Mouse (Mus musculus): ENCODE data around the gene Gm8439. TPM values are rescaled to one million over a fixed set of nuclear protein-coding genes. Genes with fewer than 3 reads are reported as not detected.
"Not testable (repeated sequence)": the region's sequence is repeated elsewhere in the genome, so short reads cannot be mapped to it uniquely, and the experiment has no call there.

Gene Gm8439
- not detected for total RNA-seq (2021)
- long read RNA-seq, experiment 1 = 0 reads
- long read RNA-seq, experiment 2 = 0 reads

DNA sequence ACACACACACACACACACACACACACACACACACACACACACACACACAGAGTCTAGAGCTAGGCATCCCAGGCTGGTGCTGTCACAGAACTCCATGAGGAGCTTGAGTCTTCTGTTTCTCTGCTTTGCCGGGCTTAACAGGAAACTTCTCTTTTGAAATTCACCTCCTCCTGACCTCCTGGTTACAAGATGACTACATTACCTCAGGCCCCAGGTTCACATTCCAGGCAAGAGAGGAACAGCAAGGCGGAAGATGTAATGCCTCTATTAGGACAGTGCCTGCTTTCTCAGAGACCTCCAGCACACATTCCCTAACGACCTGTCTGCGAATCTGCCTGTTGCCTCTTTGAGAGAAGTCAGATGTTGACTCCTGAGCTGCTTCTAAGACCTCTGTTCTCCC, at the start of gene Gm8439:
Gene Gm8439, plus strand, starts transcription at position 301 of the 400 bp plus-strand sequence.
- DNase-seq (ENCODE audit: low spot score in 2 of 2) = no peak

DNA sequence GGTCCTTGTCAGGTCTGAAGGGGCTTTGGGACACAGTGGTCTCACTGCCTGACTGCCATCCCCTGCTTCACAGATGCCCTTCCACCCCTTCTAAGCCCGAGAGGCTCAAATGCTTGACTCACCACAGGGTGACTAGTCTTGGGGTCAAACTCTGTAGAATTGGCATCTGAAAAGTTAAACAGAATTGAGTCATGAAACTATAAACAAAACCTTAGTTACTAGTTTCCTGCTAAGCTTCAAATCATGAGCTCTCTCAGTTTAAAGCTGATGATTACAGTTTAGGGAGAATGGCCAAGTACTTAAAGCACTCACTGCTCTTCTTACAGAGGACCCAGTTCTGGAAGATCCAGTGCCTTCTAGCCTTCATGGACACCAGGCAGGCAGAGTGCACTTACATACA, 43.6 kb upstream of the Gm8439 start:
- no peak for DNase-seq (ENCODE audit: low spot score in 2 of 2)

DNA sequence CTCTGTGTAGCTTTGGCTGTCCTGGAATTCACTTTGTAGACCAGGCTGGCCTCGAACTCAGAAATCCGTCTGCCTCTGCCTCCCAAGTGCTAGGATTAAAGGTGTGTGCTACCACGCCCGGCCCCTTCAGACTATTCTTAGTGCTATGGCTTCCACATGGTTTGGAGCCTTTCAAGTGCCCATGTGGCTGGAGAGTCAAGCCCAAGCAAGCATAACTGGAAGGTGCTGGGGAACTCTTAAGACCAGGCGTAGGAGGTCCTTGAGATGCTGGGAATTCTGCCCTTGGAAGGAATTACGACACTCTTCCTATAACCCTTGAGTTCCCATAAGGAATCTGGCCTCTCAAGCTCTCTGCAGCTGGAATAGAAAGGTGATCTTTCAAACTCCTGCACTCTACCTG, 32.0 kb upstream of the Gm8439 start:
- DNase-seq (ENCODE audit: low spot score in 2 of 2) = no peak

DNA sequence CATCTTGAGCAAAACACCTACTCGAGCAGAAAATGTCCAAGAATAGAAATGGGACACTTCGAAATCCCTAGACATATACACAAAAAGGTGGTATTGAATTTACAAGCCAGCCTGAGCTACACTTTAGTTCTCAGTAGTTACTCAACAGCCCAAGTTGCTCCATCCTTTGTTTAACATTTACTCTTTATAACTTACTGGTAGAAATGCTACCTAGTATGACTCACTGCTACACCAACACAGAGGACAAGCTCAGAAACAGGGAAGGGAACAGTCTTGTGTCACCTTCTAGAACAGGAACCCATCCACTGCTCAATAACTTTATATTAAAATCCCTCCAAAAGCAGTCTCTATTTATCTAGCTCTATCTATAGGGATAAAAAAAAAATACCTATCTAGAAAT, 22.8 kb upstream of the Gm8439 start:
- DNase-seq (ENCODE audit: low spot score in 2 of 2) = no peak

DNA sequence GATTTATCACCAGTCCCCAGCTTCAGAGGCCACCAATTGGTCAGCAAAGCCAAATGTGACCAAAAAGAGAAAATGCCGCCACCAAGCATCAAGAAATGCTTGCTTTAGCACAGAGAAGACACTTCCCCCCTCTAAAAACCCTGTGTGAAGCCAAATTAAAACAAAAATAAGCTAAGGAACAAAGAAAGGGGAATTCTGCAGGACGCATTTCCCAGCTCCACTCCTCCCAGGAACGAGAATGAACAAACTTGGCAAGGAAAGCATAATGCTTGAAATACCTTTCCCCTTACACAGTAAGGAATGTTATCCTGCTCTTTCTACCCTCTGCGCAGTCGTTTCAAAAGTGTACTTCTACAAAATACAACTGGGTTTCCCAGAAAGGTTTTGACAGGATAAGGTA, 20.5 kb upstream of the Gm8439 start:
- DNase-seq (ENCODE audit: low spot score in 2 of 2) = no peak

DNA sequence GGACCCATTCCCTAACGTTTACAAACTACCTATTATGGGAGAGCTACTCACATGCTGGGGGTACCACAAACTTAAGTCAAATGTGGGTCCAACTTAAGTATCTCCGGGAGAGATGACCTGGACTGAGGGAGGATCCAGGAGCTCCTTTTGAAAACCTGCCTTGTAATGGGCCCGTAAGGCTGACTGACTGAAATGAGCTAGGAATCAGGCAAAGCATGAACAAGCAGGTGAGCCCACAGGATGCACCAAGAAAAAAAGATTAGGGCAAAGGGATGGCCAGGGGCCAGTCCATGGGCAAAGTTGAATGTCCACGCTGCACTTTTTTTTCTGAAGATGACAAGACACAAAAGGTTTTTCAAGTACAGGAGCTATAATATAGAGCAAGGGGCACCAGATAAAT, 19.5 kb upstream of the Gm8439 start:
- no peak for DNase-seq (ENCODE audit: low spot score in 2 of 2)

DNA sequence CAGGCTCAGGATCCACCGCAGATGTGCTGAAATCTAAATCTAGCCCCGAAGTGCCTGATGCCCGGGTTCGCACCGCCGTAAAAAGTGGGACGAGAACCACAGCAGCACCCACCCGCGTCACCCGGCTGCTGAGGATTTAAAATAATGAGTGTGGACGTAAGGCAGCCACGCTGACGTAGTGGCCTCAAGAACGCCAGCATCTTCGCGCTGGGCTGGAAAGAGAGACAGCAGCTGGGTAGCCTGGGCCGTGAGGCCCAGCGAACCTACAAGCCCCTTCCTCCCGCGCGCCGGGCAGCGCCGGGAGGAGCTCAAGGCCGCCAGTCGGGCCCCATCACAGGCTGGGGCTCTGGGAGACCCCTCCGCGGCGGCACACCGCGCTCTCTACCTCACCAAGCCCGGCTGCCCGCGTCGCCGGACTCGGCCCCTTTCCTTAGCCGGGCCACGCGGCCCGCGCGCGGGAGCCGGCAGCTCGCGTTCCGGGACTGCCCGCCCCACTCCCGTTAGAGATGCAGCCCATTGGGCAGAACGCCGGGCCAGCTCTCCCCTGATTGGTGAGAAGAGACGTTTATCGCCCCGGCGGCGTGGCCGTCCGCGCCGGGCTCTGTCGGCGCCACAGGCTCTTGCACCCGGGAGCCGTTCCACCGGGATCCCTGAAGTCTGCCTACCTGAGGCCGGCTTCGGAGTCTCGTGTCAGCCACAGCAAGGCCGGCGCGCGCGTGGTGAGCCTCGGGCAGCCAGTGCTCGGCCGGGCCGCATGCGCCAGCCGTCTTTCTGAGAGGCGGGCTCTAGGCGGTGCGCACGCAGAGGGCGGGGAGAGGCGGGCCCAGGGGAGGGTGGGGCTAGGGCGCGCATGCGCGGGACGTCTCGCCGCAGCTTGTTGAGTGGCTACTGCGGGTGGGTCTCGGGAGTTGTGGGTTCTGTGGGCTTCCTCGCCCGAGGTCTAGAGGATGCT, 18.8 kb upstream of the Gm8439 start, which contains the start of gene Ctps:
Gene Ctps, minus strand, starts transcription at position 791 of the 952 bp plus-strand sequence.
- peak; percentile 89 to 94 for DNase-seq (ENCODE audit: low spot score in 2 of 2)

DNA sequence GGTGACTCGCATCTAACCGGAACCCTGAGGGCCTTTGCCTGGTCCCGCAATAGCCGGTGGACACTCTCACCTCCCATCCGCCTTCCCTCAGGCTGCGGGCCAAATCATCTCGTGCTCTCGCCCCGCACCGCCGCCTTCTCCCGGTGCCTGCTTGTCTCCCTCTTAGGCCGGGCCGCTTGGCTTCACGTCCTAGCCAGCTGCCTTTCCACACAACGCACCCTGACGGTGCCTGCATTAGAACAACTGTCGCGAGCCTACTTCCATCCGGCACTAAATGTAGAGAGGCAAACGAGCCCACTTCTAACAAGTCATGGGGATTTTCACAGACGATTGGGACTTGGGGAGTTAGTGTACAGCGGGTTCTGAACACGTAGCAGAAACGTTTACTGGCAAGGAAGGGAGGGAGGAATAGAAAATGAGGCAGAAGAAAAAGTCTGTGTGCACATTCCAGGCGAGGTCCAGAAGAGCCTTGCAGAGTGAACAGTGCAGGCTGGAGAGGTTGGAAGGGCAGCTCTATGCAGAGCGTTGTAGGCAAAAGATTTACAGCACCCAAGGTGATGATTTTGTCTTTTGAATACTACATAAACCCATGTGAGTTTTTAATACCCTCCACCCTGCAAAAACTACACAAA, 18.0 kb upstream of the Gm8439 start:
- DNase-seq (ENCODE audit: low spot score in 2 of 2) = no peak

DNA sequence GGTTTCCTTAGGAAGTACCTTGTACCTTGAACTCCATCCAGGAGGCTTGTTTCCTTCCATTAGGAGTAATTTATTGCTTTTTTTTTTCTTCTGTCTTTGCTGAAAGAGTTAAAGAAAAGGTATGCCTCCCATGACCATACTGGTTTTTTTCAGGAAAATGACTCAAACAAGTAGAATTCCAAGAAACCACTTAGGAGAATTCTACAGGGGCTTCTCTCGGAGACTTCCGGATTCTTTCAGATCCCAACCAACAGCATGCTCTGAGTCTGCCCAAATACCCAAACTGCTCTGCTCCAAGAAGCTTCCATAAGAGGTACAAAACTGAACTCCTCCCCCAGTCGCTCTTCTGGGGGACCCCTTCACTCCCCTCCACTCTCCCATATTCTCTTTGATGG, 17.5 kb upstream of the Gm8439 start:
- no peak for DNase-seq (ENCODE audit: low spot score in 2 of 2)

DNA sequence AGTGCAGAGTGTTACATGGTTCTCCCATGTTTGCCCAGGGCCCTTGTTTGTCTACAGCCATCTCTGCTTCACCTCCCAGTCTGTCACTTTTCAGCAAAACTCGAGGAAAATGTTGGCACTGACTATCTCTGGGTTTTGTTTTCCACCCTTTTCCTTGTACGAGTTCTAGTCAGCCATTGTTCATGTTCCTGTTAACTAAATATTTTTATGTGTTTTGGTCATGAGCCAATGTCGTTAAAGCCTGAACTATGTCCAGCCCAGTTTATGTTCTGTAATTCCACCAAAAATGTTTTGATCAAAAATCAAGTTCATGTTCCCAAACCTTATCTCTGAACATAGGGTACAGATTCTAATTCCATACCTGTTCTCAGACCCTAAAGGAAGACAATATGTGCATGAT, 16.9 kb upstream of the Gm8439 start:
- no peak for DNase-seq (ENCODE audit: low spot score in 2 of 2)

DNA sequence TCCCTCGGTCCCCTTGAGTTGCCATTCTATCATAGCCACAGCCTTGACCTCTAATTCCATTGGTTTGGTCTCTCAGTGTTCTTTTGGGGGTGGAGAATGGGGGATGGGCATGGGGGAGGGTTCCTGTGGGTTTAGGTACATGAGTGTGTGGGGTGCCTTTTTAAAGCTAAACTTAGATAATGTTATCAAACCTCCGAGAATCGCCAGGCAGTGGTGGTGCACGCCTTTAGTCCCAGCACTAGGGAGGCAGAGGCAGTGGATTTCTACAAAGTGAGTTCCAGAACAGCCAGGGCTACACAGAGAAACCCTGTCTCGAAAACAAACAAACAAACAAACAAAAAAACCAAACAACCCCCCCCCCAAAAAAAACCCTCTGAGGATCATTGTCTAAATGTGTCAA, 7.7 kb upstream of the Gm8439 start:
- no peak for DNase-seq (ENCODE audit: low spot score in 2 of 2)

DNA sequence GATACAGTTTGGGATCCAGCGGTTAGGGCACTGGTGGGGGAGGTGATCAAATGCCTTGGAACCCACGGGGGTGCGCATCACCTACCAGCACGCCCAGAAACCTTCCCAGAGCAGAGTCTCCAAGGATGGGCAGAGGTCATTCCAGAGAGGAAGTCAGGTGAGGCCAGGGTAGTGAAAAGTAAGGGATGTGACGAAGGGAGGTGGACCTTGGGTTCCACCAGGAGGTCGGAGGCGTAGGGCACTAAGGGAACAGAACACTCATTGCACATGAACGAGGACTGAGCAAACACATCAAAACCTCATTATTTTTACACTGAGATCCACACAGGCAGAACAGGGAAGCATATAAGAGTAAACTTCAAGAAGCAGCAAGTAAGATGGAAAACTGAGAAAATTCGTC, 6.8 kb upstream of the Gm8439 start:
- DNase-seq (ENCODE audit: low spot score in 2 of 2) = no peak

DNA sequence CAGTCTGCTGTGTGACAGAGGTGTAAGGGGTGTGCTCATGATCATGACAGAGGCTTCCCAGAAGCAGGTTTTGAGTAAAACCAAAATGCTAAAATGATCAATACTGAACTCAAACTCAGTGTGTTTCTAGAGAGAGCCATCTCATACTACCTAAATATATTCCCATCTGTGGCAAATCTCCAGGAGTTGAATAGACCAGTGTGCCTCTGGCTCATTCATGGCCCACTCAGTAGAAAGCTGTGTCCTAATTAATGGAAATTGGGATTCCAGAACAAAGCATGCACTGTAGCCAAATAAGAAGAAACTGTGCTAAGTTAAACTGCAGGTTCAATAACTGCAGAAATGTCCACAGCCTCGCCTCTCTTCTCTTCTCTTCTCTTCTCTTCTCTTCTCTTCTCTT, 1.6 kb upstream of the Gm8439 start:
- no peak for DNase-seq (ENCODE audit: low spot score in 2 of 2)

DNA sequence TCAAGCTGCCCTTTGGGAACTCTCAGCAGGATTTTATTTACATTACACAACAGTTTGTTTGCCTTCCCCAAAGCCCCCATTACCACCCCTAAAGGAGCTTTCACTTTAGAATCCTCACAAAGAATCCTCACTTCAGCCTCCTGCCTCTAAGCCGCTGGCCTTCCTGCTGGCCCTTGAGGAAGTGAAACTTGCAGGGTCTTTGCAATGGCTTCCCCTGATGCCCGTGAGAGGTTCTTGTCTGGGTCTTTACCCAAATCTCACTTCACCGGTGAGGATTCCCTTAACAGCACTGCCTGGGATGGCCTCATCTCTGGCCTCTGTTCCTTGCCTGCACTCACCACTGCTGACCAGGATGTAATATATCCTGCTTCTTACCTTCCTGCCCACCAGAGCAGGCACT, 525 bp downstream of the Gm8439 start:
- DNase-seq (ENCODE audit: low spot score in 2 of 2) = no peak

DNA sequence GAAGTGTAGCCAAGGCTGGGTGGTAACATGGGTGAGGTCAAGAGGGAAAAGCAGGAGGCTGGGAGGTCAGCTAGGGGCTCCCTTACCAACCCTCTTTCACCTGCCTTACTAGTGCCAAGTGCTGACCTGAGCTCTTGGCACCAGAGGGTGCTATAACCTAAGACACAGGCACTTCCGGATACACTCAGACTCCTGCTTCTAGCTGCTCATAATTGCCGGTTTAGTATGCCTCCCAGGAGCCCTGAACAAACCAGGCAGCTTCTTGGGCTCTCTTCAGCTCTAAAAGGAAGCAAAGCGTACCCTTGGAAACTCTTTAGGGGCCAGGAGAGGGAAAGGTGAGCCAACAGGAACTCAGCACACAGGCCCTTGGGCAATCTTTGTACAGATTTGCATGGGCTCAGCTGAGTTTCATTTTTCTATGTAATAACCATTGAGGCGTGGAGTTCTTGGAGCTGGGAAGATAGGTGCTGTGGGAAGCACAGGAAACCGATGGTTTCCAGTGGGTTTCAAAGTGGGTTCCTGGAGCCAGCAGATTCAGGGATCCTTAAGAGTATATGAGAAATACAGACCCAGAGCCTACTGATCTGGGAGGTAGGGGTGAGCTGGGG, 1.4 kb downstream of the Gm8439 start:
- peak; percentile 53 to 66 for DNase-seq (ENCODE audit: low spot score in 2 of 2)

DNA sequence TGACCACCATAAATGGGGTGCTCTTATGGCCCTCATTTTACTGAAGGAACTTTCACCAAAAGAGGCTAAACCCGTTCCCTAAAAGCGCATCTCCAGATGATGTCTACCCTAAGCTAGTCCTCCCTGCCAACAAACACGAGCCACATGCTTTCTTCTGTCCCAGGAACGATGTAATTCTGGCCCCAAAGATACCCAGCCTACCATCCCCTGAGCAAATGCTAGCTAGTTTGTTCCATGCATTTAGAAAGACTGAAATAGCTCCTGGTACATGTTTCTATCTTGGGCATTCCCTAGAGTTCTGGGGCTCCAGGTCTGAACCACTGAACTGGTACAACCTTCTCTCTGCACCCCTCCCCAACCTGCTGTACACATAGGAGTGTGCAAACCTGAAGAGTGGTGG, 2.4 kb downstream of the Gm8439 start:
- DNase-seq (ENCODE audit: low spot score in 2 of 2) = peak in 1 of 2 experiments; percentile 18

DNA sequence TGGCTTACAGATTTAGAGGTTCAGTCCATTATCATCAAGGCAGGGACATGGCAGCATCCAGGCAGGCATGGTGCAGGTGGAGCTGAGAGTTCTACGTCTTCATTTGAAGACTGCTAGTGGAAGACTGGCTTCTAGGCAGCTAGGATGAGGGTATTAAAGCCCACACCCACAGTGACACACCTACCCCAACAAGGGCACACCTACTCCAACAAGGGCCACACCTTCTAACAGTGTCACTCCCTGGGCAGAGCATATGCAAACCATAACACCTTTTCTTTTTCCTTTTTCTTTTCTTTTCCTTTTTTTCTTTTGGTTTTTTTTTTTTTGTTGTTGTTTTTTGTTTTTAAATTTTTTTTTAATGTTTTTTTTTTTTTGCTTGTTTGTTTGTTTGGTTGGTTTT, 7.7 kb downstream of the Gm8439 start:
- DNase-seq (ENCODE audit: low spot score in 2 of 2) = not testable (repeated sequence)

DNA sequence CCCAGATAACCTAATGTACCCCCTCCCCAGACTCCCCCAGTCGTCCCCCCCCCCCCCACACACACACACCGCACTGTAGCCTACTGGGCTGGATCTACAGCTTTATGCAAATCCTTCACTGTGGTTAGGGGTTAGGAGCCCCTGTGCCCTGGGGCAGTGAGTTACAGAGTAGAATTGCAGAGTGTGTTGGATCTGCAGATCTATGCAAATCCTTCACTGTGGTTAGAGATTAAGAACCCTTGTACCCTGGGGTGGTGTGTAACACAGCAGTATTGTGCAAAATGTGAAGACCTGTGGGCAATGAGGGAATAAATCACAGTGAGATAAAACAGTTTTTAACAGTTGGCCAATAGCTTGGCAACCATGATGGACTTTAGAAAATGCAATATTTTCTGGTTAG, 10.4 kb downstream of the Gm8439 start:
- no peak for DNase-seq (ENCODE audit: low spot score in 2 of 2)

DNA sequence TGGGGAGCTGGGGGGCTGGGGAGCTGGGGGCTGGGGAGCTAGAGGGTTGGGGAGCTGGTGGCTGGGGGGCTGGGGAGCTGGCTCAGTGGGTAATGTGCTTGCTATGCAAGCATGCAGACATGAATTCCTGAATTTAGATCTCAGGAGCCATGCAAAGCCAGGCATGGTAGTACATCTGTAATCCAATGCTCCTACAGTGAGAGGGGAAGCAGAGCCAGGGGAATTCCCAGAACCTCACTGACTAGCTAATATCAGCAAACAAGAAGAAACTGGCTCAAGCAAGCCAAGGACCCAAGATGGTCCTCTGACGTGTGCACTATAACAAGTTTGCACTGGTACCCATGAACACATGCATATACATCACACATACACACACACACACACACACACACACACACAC, 13.2 kb downstream of the Gm8439 start:
- no peak for DNase-seq (ENCODE audit: low spot score in 2 of 2)

DNA sequence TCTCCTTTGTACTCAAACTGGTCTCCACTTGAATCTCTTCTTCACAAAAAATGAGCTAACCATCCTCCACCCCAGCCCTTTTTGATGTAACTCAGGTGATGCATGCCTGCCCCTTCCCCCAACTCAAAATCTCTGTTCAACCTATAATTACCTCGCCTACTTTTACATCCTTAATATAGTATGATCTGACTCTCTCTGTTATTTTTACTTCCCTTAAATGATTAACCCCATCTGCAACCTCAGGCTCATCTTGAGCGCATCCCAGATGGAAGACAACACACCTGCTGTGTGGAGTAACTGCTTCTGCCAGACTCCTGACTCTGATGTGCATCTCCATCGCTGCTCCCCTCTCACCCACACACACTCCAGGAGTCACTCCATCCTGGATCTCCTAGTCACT, 14.1 kb downstream of the Gm8439 start:
- no peak for DNase-seq (ENCODE audit: low spot score in 2 of 2)

DNA sequence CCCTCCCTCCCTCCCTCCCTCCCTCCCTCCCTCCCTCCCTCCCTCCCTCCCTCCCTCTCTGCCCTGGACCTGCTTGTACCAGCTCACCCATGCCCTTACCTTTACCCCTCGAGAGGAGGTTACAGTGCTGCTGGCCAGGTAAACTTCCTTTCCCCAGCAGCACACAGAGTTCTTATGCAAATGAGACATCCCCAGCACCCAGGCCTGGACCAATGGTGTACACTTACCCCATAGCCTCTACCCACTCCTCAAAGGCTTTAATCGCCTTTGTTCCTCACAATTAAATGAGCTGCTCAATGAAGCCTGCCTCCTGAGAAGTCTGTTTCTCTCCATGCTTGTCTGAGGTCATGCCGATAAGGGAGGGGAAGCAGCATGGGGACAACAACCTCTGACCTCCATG, 18.4 kb downstream of the Gm8439 start:
- no peak for DNase-seq (ENCODE audit: low spot score in 2 of 2)

DNA sequence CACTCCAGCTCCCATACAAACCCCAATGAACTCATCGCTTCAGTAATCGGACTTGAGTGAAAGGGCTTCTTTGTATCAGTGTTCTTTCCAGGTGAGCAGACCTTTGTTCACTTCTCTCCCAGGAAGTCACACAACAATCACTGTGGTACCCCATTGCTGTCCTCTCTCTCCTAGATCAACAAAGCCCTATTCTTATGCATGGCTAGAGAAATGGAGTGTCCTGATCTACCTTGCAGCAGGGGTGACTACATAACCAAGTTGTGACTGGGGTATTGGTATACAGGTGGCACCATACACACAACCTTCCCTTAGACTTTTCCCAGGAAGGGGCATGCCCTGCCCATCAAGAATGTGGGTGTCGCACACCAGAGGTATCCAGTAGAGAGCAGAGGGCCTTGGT, 22.5 kb downstream of the Gm8439 start:
- DNase-seq (ENCODE audit: low spot score in 2 of 2) = no peak

All from left cerebral cortex, adult 18-20 months (tissue).